Comparison of ENCODE assay signal across 7 mouse cellular contexts in genomic region chr8:45796331-45796740, GRCm38 (mm10).
DNase-seq lines count a peak whose midpoint lies in the region; ATAC-seq and TF ChIP-seq lines count a peak whose summit lies in the region.

No protein-coding gene starts in this region.

- no peak overlapping the region for H3K4me3 ChIP-seq in heart, embryonic 12.5 days
- H3K4me3 ChIP-seq in lung, postnatal 0 days (ENCODE audit: low read depth, low read length): no peak overlapping the region

- no peak for TF ChIP-seq EP300 in lung, postnatal 0 days (IDR thresholded peaks at IDR 0.05)

- TF ChIP-seq CTCF in lung, postnatal 0 days (IDR thresholded peaks at IDR 0.05): peak; percentile 85

- WGBS in heart, embryonic 12.5 days: 63% methylated on average over 11 of the region's 11 CpGs
- 60% methylated on average over 11 of the region's 11 CpGs for WGBS in lung, postnatal 0 days

- no peaks in the 10 kb centered on the region for H3K9me3 ChIP-seq in heart, embryonic 12.5 days (replicated peaks)
- no peaks in the 10 kb centered on the region for H3K9me3 ChIP-seq in lung, postnatal 0 days (ENCODE audit: low read length)

- ATAC-seq in heart, embryonic 12.5 days (ENCODE audit: insufficient number of reproducible peaks, low FRiP score): peak; percentile 64
- ATAC-seq in lung, postnatal 0 days: peak; percentile 63

- DNase-seq in A20 (ENCODE audit: low read depth, low spot score): peak; percentile 31
- DNase-seq in MN1 (ENCODE audit: low spot score): peak; percentile 66
- peak; percentile 14 for DNase-seq in embryo, embryonic 11.5 days (ENCODE audit: low read depth, low spot score)
- peak; percentile 14 to 49 for DNase-seq in kidney, postnatal 36 days
- DNase-seq in lung, postnatal 0 days (ENCODE audit: low spot score): peak; percentile 66
- DNase-seq in right cerebral cortex, postnatal 36 days (ENCODE audit: low spot score in 2 of 2): peak; percentile 58 to 73

- H3K27ac ChIP-seq in heart, embryonic 12.5 days (ENCODE audit: poor library complexity, severe bottlenecking): 0 out of 2 replicates have a peak overlapping the region, but pooled peaks have one; percentile 2
- H3K27ac ChIP-seq in lung, postnatal 0 days (ENCODE audit: low read length): no peak overlapping the region

- H3K4me1 ChIP-seq in heart, embryonic 12.5 days (replicated peaks): peaks cover 4% of the 10 kb centered on the region; the same call in 1 of the 2 replicates
- H3K4me1 ChIP-seq in lung, postnatal 0 days (ENCODE audit: insufficient read depth, low read depth, low read length): no peaks in the 10 kb centered on the region

- H3K27me3 ChIP-seq in heart, embryonic 12.5 days (replicated peaks): no peaks in the 10 kb centered on the region
- H3K27me3 ChIP-seq in lung, postnatal 0 days (replicated peaks; ENCODE audit: insufficient read depth, low read length): no peaks in the 10 kb centered on the region

- peaks cover 69% of the 10 kb centered on the region for H3K36me3 ChIP-seq in heart, embryonic 12.5 days
- H3K36me3 ChIP-seq in lung, postnatal 0 days (ENCODE audit: insufficient read depth, low read length): no peaks in the 10 kb centered on the region

- no peak overlapping the region for H3K4me2 ChIP-seq in heart, embryonic 12.5 days
- H3K4me2 ChIP-seq in lung, postnatal 0 days (replicated peaks; ENCODE audit: low read depth, low read length): no peak overlapping the region

- H3K9ac ChIP-seq in heart, embryonic 12.5 days: no peak overlapping the region
- no peak overlapping the region for H3K9ac ChIP-seq in lung, postnatal 0 days (replicated peaks; ENCODE audit: low read depth)

Comparison
In these comparisons a context has a peak if more than half of its experiments do, and no peak if none do; other contexts are left out.
1. DNase-seq: peak in every context shown above with its lines; median percentile 66 in MN1; 66 in lung, postnatal 0 days; 66 in right cerebral cortex, postnatal 36 days; 32 in kidney, postnatal 36 days; 31 in A20; 14 in embryo, embryonic 11.5 days.